Mouse (Mus musculus) kidney, postnatal 0 days (tissue): Measurements from ENCODE around the gene Gm9639. TPM values are rescaled to one million over a fixed set of nuclear protein-coding genes. Genes with fewer than 3 reads are reported as not detected.
"Not testable (repeated sequence)": the region's sequence is repeated elsewhere in the genome, so short reads cannot be mapped to it uniquely, and the experiment has no call there.

ENCODE experiments used
- ATAC-seq: fragments of 200-750 bp; cut with Nextera tagmentation; replicated peaks from 2 replicates; pipeline ENCODE4 v1.8.0; 2017; ENCODE audit warnings: low read depth, moderate number of reproducible peaks, moderate TSS enrichment, moderate library complexity; ENCODE audit not compliant: low FRiP score
- DNase-seq: peaks from one replicate; pipeline ENCODE4 v3.0.0-alpha.2; 2016; ENCODE audit warnings: low spot score
- H3K27ac ChIP-seq: fragments of 300-500 bp; sonication (generic); 2 replicates; pipeline ENCODE4 v1.5.1; 2014; ENCODE audit warnings: mild to moderate bottlenecking
- H3K27me3 ChIP-seq: fragments of 300-500 bp; sonication (generic); 2 replicates; pipeline ENCODE4 v1.6.1; 2014; ENCODE audit warnings: low read length, mixed read lengths; ENCODE audit not compliant: insufficient read depth
- H3K36me3 ChIP-seq: fragments of 300-500 bp; sonication (generic); 2 replicates; pipeline ENCODE4 v1.6.1; 2014; ENCODE audit warnings: low read length, mixed read lengths; ENCODE audit not compliant: insufficient read depth
- H3K4me1 ChIP-seq: fragments of 300-500 bp; sonication (generic); replicated peaks from 2 replicates; pipeline ENCODE4 v1.6.1; 2014; ENCODE audit warnings: antibody characterized with exemption, low read length, mixed read lengths; ENCODE audit not compliant: insufficient read depth
- H3K4me2 ChIP-seq: fragments of 300-500 bp; sonication (generic); 2 replicates; pipeline ENCODE4 v1.6.1; 2014; ENCODE audit warnings: mild to moderate bottlenecking, low read length, moderate library complexity, mixed read lengths
- H3K4me3 ChIP-seq: fragments of 300-500 bp; sonication (generic); replicated peaks from 2 replicates; pipeline ENCODE4 v1.5.1; 2014; ENCODE audit warnings: low read depth, low read length
- H3K9ac ChIP-seq: fragments of 300-500 bp; sonication (generic); 2 replicates; pipeline ENCODE4 v1.6.1; 2014; ENCODE audit warnings: low read depth, low read length
- H3K9me3 ChIP-seq: fragments of 300-500 bp; sonication (generic); replicated peaks from 2 replicates; pipeline ENCODE4 v1.6.1; 2016; ENCODE audit warnings: low read length, inconsistent platforms, mixed read lengths
- CTCF ChIP-seq: IDR thresholded peaks from 2 replicates; pipeline ENCODE4 v1.5.1; 2016; ENCODE audit warnings: antibody characterized with exemption, low read depth, mild to moderate bottlenecking, moderate library complexity
- WGBS: fragments of 180-500 bp; shearing (Covaris S2); extraction: QIAGEN DNeasy Blood & Tissue Kit; methylation state at CpG from one replicate; pipeline ENCODE4 v1.1.7; 2014; 5-methylcytosine and 5-hydroxymethylcytosine counted together
- polyA plus RNA-seq: library from polyadenylated mRNA; unstranded; fragments of >200 nt; fragmentation: Nextera tagmentation; extraction: Ambion mirVana; gene quantifications from 2 replicates; pipeline ENCODE4 v1.2.1, GENCODE M21; 2015

Gene Gm9639
- polyA plus RNA-seq, 1 experiment from 2014 or later, result not detected

DNA sequence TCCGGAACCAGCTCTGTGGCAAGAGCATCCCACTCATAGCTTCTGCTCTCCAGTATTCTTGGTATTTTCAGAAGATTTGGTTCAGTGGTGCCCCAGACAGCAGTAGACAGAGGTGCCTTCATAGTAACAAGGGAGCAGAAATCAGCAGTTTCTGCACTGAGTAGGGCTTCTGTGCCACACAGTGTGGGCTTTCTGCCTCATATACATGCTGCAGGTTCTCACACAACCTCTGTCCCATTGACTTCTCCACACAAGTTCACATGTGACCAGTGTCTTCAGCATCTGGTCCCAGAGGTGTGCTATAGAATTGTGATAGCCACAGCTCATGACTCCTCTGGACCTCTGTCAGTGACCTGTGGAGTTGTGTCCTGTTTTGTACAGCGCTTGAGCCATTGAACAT is 6.3 kb downstream of the Gm9639 start:
- Histone ChIP-seq H3K36me3 (no peaks in the 10 kb centered on the region), H3K9ac (no peak overlapping the region), H3K4me1 (no peaks in the 10 kb centered on the region)

DNA sequence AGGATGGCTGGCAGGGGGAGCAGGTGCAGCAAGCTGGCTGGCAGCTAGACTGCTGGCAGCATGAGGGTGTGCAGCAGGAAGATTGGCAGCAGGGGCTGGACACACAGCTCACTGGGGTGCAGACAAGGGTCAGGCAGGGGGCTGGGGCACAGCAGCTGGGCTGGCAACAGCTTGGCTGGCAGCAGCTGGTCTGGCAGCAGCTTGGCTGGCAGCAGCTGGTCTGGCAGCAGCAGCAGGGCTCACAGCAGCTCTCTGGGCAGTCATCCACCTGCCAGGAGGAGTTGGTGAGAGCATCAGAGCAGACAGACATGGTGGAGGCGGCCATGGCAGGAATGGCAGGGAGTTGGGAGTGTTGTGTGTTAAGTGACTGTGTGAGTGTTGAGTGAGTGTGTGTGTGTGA is 7.0 kb downstream of the Gm9639 start, which contains the start of gene Gm7137:
Gene Gm7137 (minus strand): TSS at position 325 of the 400 bp plus-strand sequence.
- DNase-seq, H3K36me3 ChIP-seq: not testable (repeated sequence)

More for the DNA sequence above, 6.3 kb downstream of the Gm9639 start:
- no peak overlapping the region for H3K4me3 ChIP-seq
- no peak overlapping the region for H3K27ac ChIP-seq
- no peak for ATAC-seq
- WGBS, result 38% methylated on average over 2 of the region's 2 CpGs
- no peak for TF ChIP-seq CTCF
- H3K9me3 ChIP-seq, result no peaks in the 10 kb centered on the region
- DNase-seq, result no peak
- no peak overlapping the region for H3K4me2 ChIP-seq
- no peaks in the 10 kb centered on the region for H3K27me3 ChIP-seq

DNA sequence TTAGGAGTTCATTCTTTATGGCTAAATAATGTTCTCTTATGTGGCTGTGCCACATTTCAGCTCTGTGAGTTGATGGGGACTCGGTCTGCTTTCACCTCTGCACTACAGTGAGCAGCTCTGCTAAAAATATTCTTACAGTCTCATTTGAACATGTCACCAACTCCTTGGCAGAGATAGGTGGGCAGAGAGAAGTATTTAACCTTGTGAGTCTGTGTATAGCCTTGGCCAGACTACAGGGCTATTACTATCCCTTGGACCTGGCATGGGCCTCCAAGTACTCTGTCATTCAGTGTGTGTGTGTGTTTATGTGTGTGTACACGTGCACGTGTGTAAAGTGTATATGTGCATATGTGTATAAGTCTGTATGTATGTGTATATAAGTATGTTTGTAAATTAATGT is 11.5 kb downstream of the Gm9639 start:
- H3K4me1 ChIP-seq, H3K9ac ChIP-seq, DNase-seq, H3K36me3 ChIP-seq, H3K4me3 ChIP-seq, ATAC-seq, H3K27ac ChIP-seq, H3K27me3 ChIP-seq, H3K9me3 ChIP-seq, H3K4me2 ChIP-seq: not testable (repeated sequence)
- WGBS, result 75% methylated on average over 1 of the region's 3 CpGs

More for the DNA sequence above, 7.0 kb downstream of the Gm9639 start, which contains the start of gene Gm7137:
- not testable (repeated sequence) for H3K4me1 ChIP-seq, H3K27me3 ChIP-seq, H3K27ac ChIP-seq, ATAC-seq, H3K4me3 ChIP-seq, H3K9ac ChIP-seq, H3K4me2 ChIP-seq, H3K9me3 ChIP-seq
- no CpG with 5 or more reads among the region's 1 CpGs for WGBS

DNA sequence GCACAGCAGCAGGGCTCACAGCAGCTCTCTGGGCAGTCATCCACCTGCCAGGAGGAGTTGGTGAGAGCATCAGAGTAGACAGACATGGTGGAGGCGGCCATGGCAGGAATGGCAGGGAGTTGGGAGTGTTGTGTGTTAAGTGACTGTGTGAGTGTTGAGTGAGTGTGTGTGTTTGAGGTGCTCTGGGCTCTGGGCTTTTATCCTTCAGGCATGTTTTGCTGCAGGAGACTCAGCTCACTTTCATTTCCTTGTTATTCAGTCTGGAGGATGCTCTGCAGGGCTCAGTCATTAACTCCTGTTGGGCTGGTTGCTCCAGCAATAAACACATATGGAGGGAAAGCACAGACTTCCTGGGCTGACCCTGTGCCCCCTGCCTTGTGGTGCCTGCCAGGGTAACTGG is 12.4 kb downstream of the Gm9639 start, which contains the start of gene Gm3250:
Gene Gm3250 (minus strand): TSS at position 101 of the 400 bp plus-strand sequence.
- not testable (repeated sequence) for H3K27me3 ChIP-seq, H3K4me1 ChIP-seq, H3K36me3 ChIP-seq, ATAC-seq, H3K9me3 ChIP-seq, H3K9ac ChIP-seq, H3K4me3 ChIP-seq, DNase-seq, H3K4me2 ChIP-seq, H3K27ac ChIP-seq
- 100% methylated on average over 1 of the region's 1 CpGs for WGBS

DNA sequence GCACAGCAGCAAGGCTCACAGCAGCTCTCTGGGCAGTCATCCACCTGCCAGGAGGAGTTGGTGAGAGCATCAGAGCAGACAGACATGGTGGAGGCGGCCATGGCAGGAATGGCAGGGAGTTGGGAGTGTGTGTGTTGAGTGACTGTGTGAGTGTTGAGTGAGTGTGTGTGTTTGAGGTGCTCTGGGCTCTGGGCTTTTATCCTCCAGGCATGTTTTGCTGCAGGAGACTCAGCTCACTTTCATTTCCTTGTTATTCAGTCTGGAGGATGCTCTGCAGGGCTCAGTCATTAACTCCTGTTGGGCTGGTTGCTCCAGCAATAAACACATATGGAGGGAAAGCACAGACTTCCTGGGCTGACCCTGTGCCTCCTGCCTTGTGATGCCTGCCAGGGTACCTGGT is 18.0 kb downstream of the Gm9639 start, which contains the start of gene Gm7138:
Gene Gm7138 (minus strand): TSS at position 101 of the 400 bp plus-strand sequence.
- H3K4me2 ChIP-seq, H3K9me3 ChIP-seq, H3K27me3 ChIP-seq, H3K27ac ChIP-seq, ATAC-seq, H3K36me3 ChIP-seq, DNase-seq, H3K4me3 ChIP-seq, H3K4me1 ChIP-seq, H3K9ac ChIP-seq: not testable (repeated sequence)
- 75% methylated on average over 1 of the region's 1 CpGs for WGBS

DNA sequence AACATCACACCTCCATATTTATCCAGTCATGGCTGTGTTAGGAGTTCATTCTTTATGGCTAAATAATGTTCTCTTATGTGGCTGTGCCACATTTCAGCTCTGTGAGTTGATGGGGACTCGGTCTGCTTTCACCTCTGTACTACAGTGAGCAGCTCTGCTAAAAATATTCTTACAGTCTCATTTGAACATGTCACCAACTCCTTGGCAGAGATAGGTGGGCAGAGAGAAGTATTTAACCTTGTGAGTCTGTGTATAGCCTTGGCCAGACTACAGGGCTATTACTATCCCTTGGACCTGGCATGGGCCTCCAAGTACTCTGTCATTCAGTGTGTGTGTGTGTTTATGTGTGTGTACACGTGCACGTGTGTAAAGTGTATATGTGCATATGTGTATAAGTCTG is 22.7 kb downstream of the Gm9639 start:
- H3K27me3 ChIP-seq, ATAC-seq, H3K9ac ChIP-seq, H3K9me3 ChIP-seq, H3K27ac ChIP-seq, H3K36me3 ChIP-seq, H3K4me3 ChIP-seq, H3K4me1 ChIP-seq, H3K4me2 ChIP-seq, DNase-seq: not testable (repeated sequence)
- WGBS, result 90% methylated on average over 2 of the region's 3 CpGs

DNA sequence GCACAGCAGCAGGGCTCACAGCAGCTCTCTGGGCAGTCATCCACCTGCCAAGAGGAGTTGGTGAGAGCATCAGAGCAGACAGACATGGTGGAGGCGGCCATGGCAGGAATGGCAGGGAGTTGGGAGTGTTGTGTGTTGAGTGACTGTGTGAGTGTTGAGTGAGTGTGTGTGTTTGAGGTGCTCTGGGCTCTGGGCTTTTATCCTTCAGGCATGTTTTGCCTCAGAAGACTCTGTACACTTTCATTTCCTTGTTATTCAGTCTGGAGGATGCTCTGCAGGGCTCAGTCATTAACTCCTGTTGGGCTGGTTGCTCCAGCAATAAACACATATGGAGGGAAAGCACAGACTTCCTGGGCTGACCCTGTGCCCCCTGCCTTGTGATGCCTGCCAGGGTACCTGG is 23.7 kb downstream of the Gm9639 start, which contains the start of gene Gm3238:
Gene Gm3238 (minus strand): TSS at position 101 of the 400 bp plus-strand sequence.
- not testable (repeated sequence) for H3K27ac ChIP-seq, H3K36me3 ChIP-seq, H3K4me1 ChIP-seq, H3K27me3 ChIP-seq, ATAC-seq, H3K4me3 ChIP-seq, H3K9ac ChIP-seq, DNase-seq, H3K4me2 ChIP-seq, H3K9me3 ChIP-seq
- 60% methylated on average over 1 of the region's 1 CpGs for WGBS
